Mouse (Mus musculus) stomach, embryonic 14.5 days (tissue): ENCODE results near the gene Helz. TPM values are rescaled to one million over a fixed set of nuclear protein-coding genes. Genes with fewer than 3 reads are reported as not detected.

Source experiments
- ATAC-seq: fragments of 200-750 bp; cut with Nextera tagmentation; 2 replicates; pipeline ENCODE4 v1.8.0; 2017; ENCODE audit warnings: low read depth, moderate TSS enrichment; ENCODE audit not compliant: insufficient number of reproducible peaks, insufficient read depth, low FRiP score
- H3K27ac ChIP-seq: fragments of 300-500 bp; sonication (generic); 2 replicates; pipeline ENCODE4 v1.5.1; 2014; ENCODE audit warnings: mild to moderate bottlenecking, low read length, moderate library complexity, mixed read lengths
- H3K27me3 ChIP-seq: fragments of 300-500 bp; sonication (generic); 2 replicates; pipeline ENCODE4 v1.6.1; 2014; ENCODE audit warnings: low read length, control low read depth, mixed read lengths; ENCODE audit not compliant: control insufficient read depth, insufficient read depth
- H3K36me3 ChIP-seq: fragments of 300-500 bp; sonication (generic); 2 replicates; pipeline ENCODE4 v1.6.1; 2014; ENCODE audit warnings: mild to moderate bottlenecking, control low read depth, low read length, moderate library complexity, mixed read lengths; ENCODE audit not compliant: control insufficient read depth, insufficient read depth
- H3K4me1 ChIP-seq: fragments of 300-500 bp; sonication (generic); 2 replicates; pipeline ENCODE4 v1.6.1; 2014; ENCODE audit warnings: low read length, control low read depth, mixed read lengths; ENCODE audit not compliant: control insufficient read depth, insufficient read depth
- H3K4me2 ChIP-seq: fragments of 300-500 bp; sonication (generic); replicated peaks from 2 replicates; pipeline ENCODE4 v1.6.1; 2014; ENCODE audit warnings: low read depth, low read length, control low read depth
- H3K4me3 ChIP-seq: fragments of 300-500 bp; sonication (generic); 2 replicates; pipeline ENCODE4 v1.5.1; 2014; ENCODE audit warnings: low read depth, low read length, control low read depth
- H3K9ac ChIP-seq: fragments of 300-500 bp; sonication (generic); replicated peaks from 2 replicates; pipeline ENCODE4 v1.6.1; 2014; ENCODE audit warnings: low read depth, mild to moderate bottlenecking, control low read depth, low read length, moderate library complexity, mixed read lengths
- H3K9me3 ChIP-seq: fragments of 300-500 bp; sonication (generic); 2 replicates; pipeline ENCODE4 v1.6.1; 2016; ENCODE audit warnings: low read depth, low read length, control low read depth; ENCODE audit not compliant: control insufficient read depth
- WGBS: fragments of 180-500 bp; shearing (Covaris S2); extraction: QIAGEN DNeasy Blood & Tissue Kit; methylation state at CpG from one replicate; pipeline ENCODE4 v1.1.7; 2014; 5-methylcytosine and 5-hydroxymethylcytosine counted together
- polyA plus RNA-seq: library from polyadenylated mRNA; unstranded; fragments of >200 nt; fragmentation: Nextera tagmentation; extraction: Ambion mirVana; gene quantifications from 2 replicates; pipeline ENCODE4 v1.2.1, GENCODE M21; 2014

The Helz gene
- polyA plus RNA-seq, 1 experiment from 2014 or later = 25.1 TPM

- no peaks in the 10 kb centered on the region for H3K9me3 ChIP-seq
- no peak overlapping the region for H3K4me3 ChIP-seq
- no peak overlapping the region for H3K27ac ChIP-seq
- ATAC-seq = no peak
- no peaks in the 10 kb centered on the region for H3K27me3 ChIP-seq
- no peak overlapping the region for H3K9ac ChIP-seq
- no peak overlapping the region for H3K4me2 ChIP-seq
- H3K36me3 ChIP-seq = peaks cover 19% of the 10 kb centered on the region
- 76% methylated on average over 9 of the region's 9 CpGs for WGBS
- H3K4me1 ChIP-seq = no peaks in the 10 kb centered on the region
Measured at GRCm38 (mm10) chr11:107682694-107683355, 135.1 kb downstream of the Helz start.

- Histone ChIP-seq H3K27me3 (no peaks in the 10 kb centered on the region), H3K9ac (no peak overlapping the region), H3K9me3 (no peaks in the 10 kb centered on the region), H3K4me1 (no peaks in the 10 kb centered on the region), H3K4me2 (no peak overlapping the region), H3K4me3 (no peak overlapping the region), H3K27ac (no peak overlapping the region), H3K36me3 (peaks cover 19% of the 10 kb centered on the region)
- ATAC-seq = no peak
- 83% methylated on average over 19 of the region's 19 CpGs for WGBS
Measured at GRCm38 (mm10) chr11:107683544-107684465, 136.1 kb downstream of the Helz start.

- Histone ChIP-seq H3K4me3 (no peak overlapping the region), H3K4me2 (no peak overlapping the region), H3K9ac (no peak overlapping the region), H3K9me3 (no peaks in the 10 kb centered on the region), H3K27ac (no peak overlapping the region), H3K4me1 (no peaks in the 10 kb centered on the region), H3K27me3 (no peaks in the 10 kb centered on the region), H3K36me3 (peaks cover 19% of the 10 kb centered on the region)
- ATAC-seq = no peak
- WGBS = 85% methylated on average over 20 of the region's 20 CpGs
Measured at GRCm38 (mm10) chr11:107686290-107686689, 138.6 kb downstream of the Helz start.

- H3K27me3 ChIP-seq = no peaks in the 10 kb centered on the region
- no peaks in the 10 kb centered on the region for H3K9me3 ChIP-seq
- H3K4me2 ChIP-seq = no peak overlapping the region
- no peak overlapping the region for H3K9ac ChIP-seq
- no peaks in the 10 kb centered on the region for H3K4me1 ChIP-seq
- WGBS = 96% methylated on average over 10 of the region's 10 CpGs
- no peak overlapping the region for H3K27ac ChIP-seq
- H3K36me3 ChIP-seq = peaks cover 19% of the 10 kb centered on the region
- ATAC-seq = no peak
- no peak overlapping the region for H3K4me3 ChIP-seq
Measured at GRCm38 (mm10) chr11:107688480-107688879, 140.8 kb downstream of the Helz start.

GRCm38 (mm10) chr11:107691569-107691968 lies 143.8 kb downstream of the Helz start:
- no peak for ATAC-seq
- Histone ChIP-seq H3K27me3 (no peaks in the 10 kb centered on the region), H3K36me3 (peaks cover 6% of the 10 kb centered on the region; the same call in 1 of the 2 replicates), H3K27ac (no peak overlapping the region), H3K4me1 (no peaks in the 10 kb centered on the region), H3K4me3 (no peak overlapping the region), H3K9ac (no peak overlapping the region), H3K4me2 (no peak overlapping the region), H3K9me3 (no peaks in the 10 kb centered on the region)
- 61% methylated on average over 8 of the region's 8 CpGs for WGBS

- H3K9me3 ChIP-seq = no peaks in the 10 kb centered on the region
- 76% methylated on average over 6 of the region's 6 CpGs for WGBS
- no peaks in the 10 kb centered on the region for H3K36me3 ChIP-seq
- H3K27me3 ChIP-seq = no peaks in the 10 kb centered on the region
- no peak overlapping the region for H3K4me2 ChIP-seq
- H3K27ac ChIP-seq = no peak overlapping the region
- no peaks in the 10 kb centered on the region for H3K4me1 ChIP-seq
- H3K9ac ChIP-seq = no peak overlapping the region
- ATAC-seq = no peak
- no peak overlapping the region for H3K4me3 ChIP-seq
Measured at GRCm38 (mm10) chr11:107693338-107693737, 145.6 kb downstream of the Helz start.

- H3K4me2 ChIP-seq = no peak overlapping the region
- no peaks in the 10 kb centered on the region for H3K9me3 ChIP-seq
- H3K27ac ChIP-seq = no peak overlapping the region
- H3K4me3 ChIP-seq = no peak overlapping the region
- no peaks in the 10 kb centered on the region for H3K36me3 ChIP-seq
- no peaks in the 10 kb centered on the region for H3K27me3 ChIP-seq
- ATAC-seq = no peak
- WGBS = 79% methylated on average over 4 of the region's 4 CpGs
- H3K4me1 ChIP-seq = no peaks in the 10 kb centered on the region
- no peak overlapping the region for H3K9ac ChIP-seq
Measured at GRCm38 (mm10) chr11:107699967-107700366, 152.2 kb downstream of the Helz start.

GRCm38 (mm10) chr11:107703272-107704134 lies 155.8 kb downstream of the Helz start:
- 54% methylated on average over 27 of the region's 27 CpGs for WGBS
- H3K4me3 ChIP-seq = no peak overlapping the region
- no peak overlapping the region for H3K27ac ChIP-seq
- no peaks in the 10 kb centered on the region for H3K4me1 ChIP-seq
- H3K9ac ChIP-seq = no peak overlapping the region
- no peaks in the 10 kb centered on the region for H3K27me3 ChIP-seq
- H3K9me3 ChIP-seq = no peaks in the 10 kb centered on the region
- H3K4me2 ChIP-seq = no peak overlapping the region
- ATAC-seq = no peak
- no peaks in the 10 kb centered on the region for H3K36me3 ChIP-seq
